Mouse (Mus musculus) CH12.LX (cell line): ENCODE data around the gene Sppl2b. TPM values are rescaled to one million over a fixed set of nuclear protein-coding genes. Genes with fewer than 3 reads are reported as not detected.

ENCODE experiments used
- DNase-seq: peaks from one replicate; pipeline ENCODE4 v3.0.0-alpha.2; 2013; ENCODE audit errors: extremely low read depth
- H3K27ac ChIP-seq: 2 replicates; pipeline ENCODE4 v1.5.1; 2012; ENCODE audit warnings: low read depth, mild to moderate bottlenecking, control low read depth, moderate library complexity; ENCODE audit not compliant: insufficient read depth
- H3K27me3 ChIP-seq: replicated peaks from 2 replicates; pipeline ENCODE3; 2012; ENCODE audit warnings: inconsistent platforms
- H3K36me3 ChIP-seq, 2 experiments: replicated peaks in 1 of 2; 2 replicates each; pipeline versions ENCODE3 to v1.6.1; 2012; ENCODE audit warnings: inconsistent platforms in 1 of 2, low read length in 1 of 2, mild to moderate bottlenecking in 1 of 2, mixed read lengths in 1 of 2, moderate library complexity in 1 of 2; ENCODE audit not compliant: control insufficient read depth in 1 of 2, insufficient read depth in 1 of 2
- H3K4me1 ChIP-seq, 2 experiments: 2 replicates each; pipeline ENCODE4 v1.6.1; 2012; ENCODE audit warnings: inconsistent platforms in 1 of 2, moderate library complexity in 1 of 2; ENCODE audit not compliant: insufficient read depth in 2 of 2, control insufficient read depth in 1 of 2
- H3K4me2 ChIP-seq: 2 replicates; pipeline ENCODE4 v1.6.1; 2012; ENCODE audit warnings: low read depth, mild to moderate bottlenecking, control low read depth; ENCODE audit not compliant: poor library complexity, insufficient read depth, severe bottlenecking
- H3K4me3 ChIP-seq, 3 experiments: fragments of 150-350 bp in 1 of 3; sonication (generic) in 1 of 3; replicated peaks in 1 of 3; 2 replicates each; pipeline versions ENCODE3 to v1.5.1; 2011 to 2012; ENCODE audit warnings: low read depth in 2 of 3, low read length in 2 of 3, mild to moderate bottlenecking in 2 of 3, moderate library complexity in 2 of 3, control low read depth in 1 of 3, improper control_type of control experiment in 1 of 3, inconsistent platforms in 1 of 3, mixed read lengths in 1 of 3; ENCODE audit not compliant: poor library complexity in 1 of 3
- H3K79me2 ChIP-seq: replicated peaks from 2 replicates; pipeline ENCODE4 v1.6.1; 2012; ENCODE audit warnings: mild to moderate bottlenecking, moderate library complexity; ENCODE audit not compliant: control insufficient read depth, poor library complexity, insufficient read depth, severe bottlenecking; ENCODE audit errors: extremely low read depth
- H3K9ac ChIP-seq: 2 replicates; pipeline ENCODE4 v1.6.1; 2012; ENCODE audit warnings: low read depth, mild to moderate bottlenecking, control low read depth, moderate library complexity; ENCODE audit not compliant: insufficient read depth
- H3K9me3 ChIP-seq: replicated peaks from 2 replicates; pipeline ENCODE3; 2012; ENCODE audit warnings: low read length, inconsistent platforms, mixed read lengths
- BHLHE40 ChIP-seq: IDR thresholded peaks from 2 replicates; pipeline ENCODE4 v1.6.1; 2011; ENCODE audit warnings: mild to moderate bottlenecking, low read depth, low read length, improper control_type of control experiment
- CHD1 ChIP-seq: IDR thresholded peaks from 2 replicates; pipeline ENCODE4 v1.6.1; 2012; ENCODE audit warnings: low read depth, low read length, improper control_type of control experiment, inconsistent platforms
- CTCF ChIP-seq, 2 experiments: IDR thresholded peaks in 1 of 2; conservative IDR thresholded peaks in 1 of 2; 2 replicates each; pipeline ENCODE4 v1.5.1; 2011 to 2012; ENCODE audit warnings: low read depth in 2 of 2, low read length in 2 of 2, improper control_type of control experiment in 1 of 2, inconsistent platforms in 1 of 2, mild to moderate bottlenecking in 1 of 2, moderate library complexity in 1 of 2
- E2F4 ChIP-seq: IDR thresholded peaks from 2 replicates; pipeline ENCODE4 v1.6.1; 2011; ENCODE audit warnings: low read depth, low read length, improper control_type of control experiment; ENCODE audit not compliant: insufficient replicate concordance
- EP300 ChIP-seq: IDR thresholded peaks from 2 replicates; pipeline ENCODE4 v1.6.1; 2011; ENCODE audit warnings: low read length, improper control_type of control experiment
- GABPA ChIP-seq: IDR thresholded peaks from 2 replicates; pipeline ENCODE4 v1.6.1; 2012; ENCODE audit warnings: low read depth, low read length, improper control_type of control experiment, inconsistent platforms; ENCODE audit not compliant: insufficient replicate concordance
- IRF4 ChIP-seq: IDR thresholded peaks from 2 replicates; pipeline ENCODE4 v1.6.1; 2014; ENCODE audit warnings: low read depth, mild to moderate bottlenecking, inconsistent platforms, low read length, improper control_type of control experiment
- KAT2A ChIP-seq: IDR thresholded peaks from 2 replicates; pipeline ENCODE4 v1.6.1; 2012; ENCODE audit warnings: low read length, improper control_type of control experiment, inconsistent platforms; ENCODE audit not compliant: insufficient replicate concordance
- MAX ChIP-seq: IDR thresholded peaks from 2 replicates; pipeline ENCODE4 v1.6.1; 2011; ENCODE audit warnings: low read length, improper control_type of control experiment
- MAZ ChIP-seq: IDR thresholded peaks from 2 replicates; pipeline ENCODE4 v1.6.1; 2012; ENCODE audit warnings: low read depth, mild to moderate bottlenecking, inconsistent platforms, low read length, improper control_type of control experiment, moderate library complexity
- MEF2A ChIP-seq: IDR thresholded peaks from 2 replicates; pipeline ENCODE4 v1.6.1; 2014; ENCODE audit warnings: low read depth, mild to moderate bottlenecking, inconsistent platforms, low read length, improper control_type of control experiment, borderline replicate concordance
- NELFE ChIP-seq: IDR thresholded peaks from 2 replicates; pipeline ENCODE4 v1.6.1; 2011; ENCODE audit warnings: low read depth, low read length, improper control_type of control experiment
- NRF1 ChIP-seq: IDR thresholded peaks from 2 replicates; pipeline ENCODE4 v1.6.1; 2014; ENCODE audit warnings: low read depth, mild to moderate bottlenecking, inconsistent platforms, low read length, improper control_type of control experiment, moderate library complexity
- PAX5 ChIP-seq: IDR thresholded peaks from 2 replicates; pipeline ENCODE4 v1.6.1; 2012; ENCODE audit warnings: low read length, inconsistent platforms, mixed read lengths
- POLR2AphosphoS2 ChIP-seq: IDR thresholded peaks from 2 replicates; pipeline ENCODE4 v1.6.1; 2011; ENCODE audit warnings: low read depth, low read length, improper control_type of control experiment
- RAD21 ChIP-seq: IDR thresholded peaks from 2 replicates; pipeline ENCODE4 v1.6.1; 2011; ENCODE audit warnings: low read depth, mild to moderate bottlenecking, low read length, improper control_type of control experiment, moderate library complexity
- RCOR1 ChIP-seq: conservative IDR thresholded peaks from 2 replicates; pipeline ENCODE4 v1.6.1; 2012; ENCODE audit warnings: low read depth, mild to moderate bottlenecking, inconsistent platforms, low read length, improper control_type of control experiment
- SIN3A ChIP-seq: IDR thresholded peaks from 2 replicates; pipeline ENCODE4 v1.6.1; 2012; ENCODE audit warnings: low read length, improper control_type of control experiment, inconsistent platforms
- TBP ChIP-seq: conservative IDR thresholded peaks from 2 replicates; pipeline ENCODE4 v1.6.1; 2011; ENCODE audit warnings: low read depth, low read length, improper control_type of control experiment
- ZC3H11A ChIP-seq: IDR thresholded peaks from 2 replicates; pipeline ENCODE4 v1.6.1; 2012; ENCODE audit warnings: low read depth, mild to moderate bottlenecking, inconsistent platforms, low read length, improper control_type of control experiment
- dilution Hi-C: fragments of 300-500 bp; cut with MboI; formaldehyde crosslinking; loops from 2 replicates; pipeline ENCODE4 v1.14.3; 2020; ENCODE audit warnings: low sequenced_read_pairs; ENCODE audit not compliant: extremely low pct_unique_long_range_greater_than_20kb, extremely low pct_ligation_motif_present
- in situ Hi-C: fragments of 300-500 bp; cut with MboI; formaldehyde crosslinking; loops from 3 replicates; pipeline ENCODE4 v1.14.3; 2019; ENCODE audit warnings: low sequenced_read_pairs, low pct_ligation_motif_present, low pct_unique_long_range_greater_than_20kb, mixed read lengths
- polyA plus RNA-seq: library from polyadenylated mRNA; unstranded; fragments of >175 nt; gene quantifications from 2 replicates; pipeline ENCODE4 v1.2.1, GENCODE M21; 2012; ENCODE audit warnings: low read depth; ENCODE audit not compliant: insufficient read length
- total RNA-seq, 2 experiments: library from RNA; depleted of rRNA; stranded (reverse); fragments of 300-350 nt in 1 of 2; fragments of >200 nt in 1 of 2; gene quantifications; 2 replicates each; pipeline ENCODE4 v1.2.3; 2012 to 2014

Gene Sppl2b
- total and polyA plus RNA-seq, 3 experiments = 13.8 to 24.1 (median 19.0) TPM

GRCm38 (mm10) chr10:80870993-80871392 lies 15.9 kb downstream of the Sppl2b start:
- TF ChIP-seq GABPA = no peak
- TF ChIP-seq MEF2A = no peak
- TF ChIP-seq IRF4 = no peak
- TF ChIP-seq POLR2AphosphoS2 = no peak
- no peak for TF ChIP-seq MAZ
- Histone ChIP-seq H3K79me2 (no peaks in the 10 kb centered on the region), H3K9ac (no peak overlapping the region), H3K4me2 (no peak overlapping the region), H3K36me3 (peaks cover 19 to 31% of the 10 kb centered on the region in 2 experiments), H3K4me3 (no peak overlapping the region), H3K4me1 (peaks cover 3 to 4% of the 10 kb centered on the region in 2 experiments; a peak in 3 of 4 replicates), H3K27me3 (peaks cover 4% of the 10 kb centered on the region), H3K9me3 (no peaks in the 10 kb centered on the region), H3K27ac (no peak overlapping the region)
- in situ Hi-C loops (no loop called here), dilution Hi-C loops (no loop called here)
- DNase-seq = no peak

GRCm38 (mm10) chr10:80871581-80871980 lies 16.5 kb downstream of the Sppl2b start, which contains the start of gene Tmprss9:
Tmprss9 (plus strand) TSS chr10:80871848.
- Histone ChIP-seq H3K27me3 (peaks cover 5% of the 10 kb centered on the region), H3K79me2 (no peaks in the 10 kb centered on the region), H3K4me2 (no peak within 1 kb of the TSS), H3K4me1 (peaks cover 3 to 4% of the 10 kb centered on the region in 2 experiments; a peak in 3 of 4 replicates), H3K9ac (no peak within 1 kb of the TSS), H3K4me3 (no peak within 1 kb of the TSS), H3K27ac (no peak within 1 kb of the TSS), H3K36me3 (peaks cover 14 to 25% of the 10 kb centered on the region in 2 experiments), H3K9me3 (no peaks in the 10 kb centered on the region)
- in situ Hi-C loops (no loop called here), dilution Hi-C loops (no loop called here)
- no peak for DNase-seq
- no peak for TF ChIP-seq NRF1

GRCm38 (mm10) chr10:80874035-80874434 lies 19.0 kb downstream of the Sppl2b start:
- DNase-seq = no peak
- TF ChIP-seq NRF1 = no peak
- TF ChIP-seq PAX5 = no peak
- TF ChIP-seq SIN3A = no peak
- no peak for TF ChIP-seq ZC3H11A
- TF ChIP-seq EP300 = no peak
- no peak for TF ChIP-seq MAX
- no peak for TF ChIP-seq RAD21
- TF ChIP-seq CHD1 = no peak
- TF ChIP-seq RCOR1 = no peak
- no peak for TF ChIP-seq BHLHE40
- no peak for TF ChIP-seq TBP
- no peak for TF ChIP-seq NELFE
- no peak for TF ChIP-seq KAT2A
- TF ChIP-seq E2F4 = no peak
- TF ChIP-seq CTCF (conservative IDR thresholded peaks at IDR 0.05 in 1 of 2, IDR thresholded peaks at IDR 0.05 in 1 of 2; ENCODE audit: low read depth in 2 of 2, low read length in 2 of 2) = no peak
- TF ChIP-seq, all 38 proteins: peak for 0

More at GRCm38 (mm10) chr10:80874035-80874434, 19.0 kb downstream of the Sppl2b start:
- dilution Hi-C loops = no loop called here
- H3K36me3 ChIP-seq = peaks cover 0 to 2% of the 10 kb centered on the region in 2 experiments
- no peak overlapping the region for H3K27ac ChIP-seq
- H3K9ac ChIP-seq = no peak overlapping the region
- no peaks in the 10 kb centered on the region for H3K9me3 ChIP-seq
- H3K4me2 ChIP-seq = no peak overlapping the region
- peaks cover 22% of the 10 kb centered on the region for H3K27me3 ChIP-seq
- in situ Hi-C loops = no loop called here
- H3K4me3 ChIP-seq = no peak overlapping the region
- H3K4me1 ChIP-seq = peaks cover 9 to 10% of the 10 kb centered on the region in 2 experiments
- H3K79me2 ChIP-seq = no peaks in the 10 kb centered on the region
